In the genomic region with DNA sequence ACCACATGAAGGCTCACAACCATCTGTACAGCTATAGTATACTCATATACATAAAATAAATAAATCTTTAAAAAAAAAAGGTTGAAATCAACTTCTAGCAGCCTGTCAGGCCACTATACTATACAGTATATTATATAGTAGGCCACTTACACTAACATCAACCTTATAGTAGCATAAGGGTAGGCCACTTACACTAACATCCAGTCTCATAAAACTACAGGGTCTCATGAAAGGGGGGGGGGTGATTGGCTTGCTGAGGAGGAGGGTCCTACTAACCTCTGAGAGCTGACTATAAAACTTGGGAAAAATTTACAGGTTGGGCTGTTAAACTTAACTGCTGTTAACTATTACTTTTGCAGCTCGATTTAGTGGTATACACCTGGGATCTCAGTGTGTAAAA, we compare ENCODE assay signal across 22 mouse cellular contexts. TPM values are rescaled to one million over a fixed set of nuclear protein-coding genes. Genes with fewer than 3 reads are reported as not detected.
DNase-seq lines count a peak whose midpoint lies in the region; ATAC-seq and TF ChIP-seq lines count a peak whose summit lies in the region.
"Had no signal": no experiment of that assay in that cellular context is flagged by ENCODE, and none has a peak within 500 bp of the region (broad histone marks: within the 10 kb centered on the region; RNA-seq: fewer than 3 reads in every experiment).

No protein-coding gene starts in this region.

- no peaks in the 10 kb centered on the region for H3K27me3 ChIP-seq in limb, embryonic 11.5 days (ENCODE audit: control insufficient read depth, insufficient read depth, low read length)
- no peaks in the 10 kb centered on the region for H3K27me3 ChIP-seq in limb, embryonic 10.5 days (ENCODE audit: low read depth, poor library complexity, severe bottlenecking)
- H3K27me3 ChIP-seq in limb, embryonic 12.5 days = no peaks in the 10 kb centered on the region
- peaks cover 6% of the 10 kb centered on the region; the same call in 1 of the 2 replicates for H3K27me3 ChIP-seq in limb, embryonic 13.5 days
- no peaks in the 10 kb centered on the region for H3K27me3 ChIP-seq in thymus, adult 2 months (ENCODE audit: control insufficient read depth, insufficient read depth, low read length)
- H3K27me3 ChIP-seq: CH12.LX, Patski had no signal

- H3K4me3 ChIP-seq in limb, embryonic 11.5 days (ENCODE audit: low read depth, low read length) = no peak overlapping the region
- H3K4me3 ChIP-seq in limb, embryonic 10.5 days = no peak overlapping the region
- no peak overlapping the region for H3K4me3 ChIP-seq in limb, embryonic 12.5 days (replicated peaks)
- H3K4me3 ChIP-seq in limb, embryonic 13.5 days = no peak overlapping the region
- no peak overlapping the region for H3K4me3 ChIP-seq in thymus, adult 2 months (ENCODE audit: control insufficient read depth, insufficient read depth, low read length)

- no peak overlapping the region for H3K27ac ChIP-seq in limb, embryonic 11.5 days (replicated peaks; ENCODE audit: low read depth, low read length)
- no peak overlapping the region for H3K27ac ChIP-seq in limb, embryonic 10.5 days
- no peak overlapping the region for H3K27ac ChIP-seq in limb, embryonic 12.5 days
- H3K27ac ChIP-seq in limb, embryonic 13.5 days = no peak overlapping the region
- H3K27ac ChIP-seq in thymus, adult 2 months (ENCODE audit: control insufficient read depth, insufficient read depth, low read length) = no peak overlapping the region

- 50% methylated on average over 1 of the region's 1 CpGs for WGBS in limb, embryonic 11.5 days
- WGBS in limb, embryonic 10.5 days = 95% methylated on average over 1 of the region's 1 CpGs
- WGBS in limb, embryonic 12.5 days = 25% methylated on average over 1 of the region's 1 CpGs
- WGBS in limb, embryonic 13.5 days = 31% methylated on average over 1 of the region's 1 CpGs
- 76% methylated on average over 1 of the region's 1 CpGs for WGBS in thymus, adult 2 months

- ATAC-seq in limb, embryonic 11.5 days (ENCODE audit: insufficient number of reproducible peaks, low FRiP score, low TSS enrichment, low read depth) = peak; percentile 55
- ATAC-seq in limb, embryonic 12.5 days (ENCODE audit: insufficient number of reproducible peaks, insufficient read depth, low FRiP score, low TSS enrichment, low read depth) = 0 out of 2 replicates have a peak, but pooled peaks have one; percentile 63
- peak; percentile 83; the same call in 1 of the 2 replicates for ATAC-seq in limb, embryonic 13.5 days (ENCODE audit: low FRiP score, low read depth)
- ATAC-seq: activated CD4-positive, CD25-positive, alpha-beta regulatory T cell, adult 4 months; CD4-positive, CD25-positive, alpha-beta regulatory T cell, adult 4 months; Patski had no signal

- TF ChIP-seq POLR2A in thymus, adult 2 months (IDR thresholded peaks at IDR 0.05; ENCODE audit: control insufficient read depth, extremely low read depth, insufficient read depth, low read length, poor library complexity) = no peak

- TF ChIP-seq CTCF in thymus, adult 2 months (IDR thresholded peaks at IDR 0.05; ENCODE audit: borderline replicate concordance, control insufficient read depth, extremely low read depth, insufficient read depth, low read length, poor library complexity) = no peak

- no peak overlapping the region for H3K4me2 ChIP-seq in limb, embryonic 11.5 days (ENCODE audit: low read depth, severe bottlenecking)
- H3K4me2 ChIP-seq in limb, embryonic 12.5 days = no peak overlapping the region
- no peak overlapping the region for H3K4me2 ChIP-seq in limb, embryonic 13.5 days (replicated peaks)

- H3K36me3 ChIP-seq in limb, embryonic 11.5 days (ENCODE audit: control insufficient read depth, insufficient read depth, low read length) = no peaks in the 10 kb centered on the region
- no peaks in the 10 kb centered on the region for H3K36me3 ChIP-seq in limb, embryonic 10.5 days
- no peaks in the 10 kb centered on the region for H3K36me3 ChIP-seq in limb, embryonic 12.5 days
- H3K36me3 ChIP-seq in limb, embryonic 13.5 days = no peaks in the 10 kb centered on the region
- no peaks in the 10 kb centered on the region for H3K36me3 ChIP-seq in thymus, adult 2 months (ENCODE audit: control insufficient read depth, insufficient read depth, low read length)
- H3K36me3 ChIP-seq: G1E had no signal

- DNase-seq in limb, embryonic 11.5 days (ENCODE audit: low spot score) = no peak
- DNase-seq in limb, embryonic 10.5 days (ENCODE audit: low spot score) = no peak
- peak; percentile 38 for DNase-seq in forelimb bud, embryonic 11.5 days (ENCODE audit: low read depth, low spot score)
- DNase-seq in kidney, adult 18-20 months = no peak
- DNase-seq in retina, embryonic 14.5 days (ENCODE audit: low spot score) = no peak
- DNase-seq in thymus, adult 2 months = no peak
- DNase-seq: adrenal gland, adult 2 months; adrenal gland, adult 8-10 months; adrenal gland, postnatal 10 days; adrenal gland, postnatal 14 days; adrenal gland, postnatal 25 days; adrenal gland, postnatal 36 days; B cell, adult 2 months; cerebellum, adult 11 months; cerebellum, adult 11-12 months had no signal

- H3K9me3 ChIP-seq in limb, embryonic 11.5 days (ENCODE audit: control insufficient read depth, low read length) = no peaks in the 10 kb centered on the region
- H3K9me3 ChIP-seq in limb, embryonic 10.5 days (replicated peaks) = no peaks in the 10 kb centered on the region
- no peaks in the 10 kb centered on the region for H3K9me3 ChIP-seq in limb, embryonic 12.5 days
- H3K9me3 ChIP-seq in limb, embryonic 13.5 days = no peaks in the 10 kb centered on the region
- H3K9me3 ChIP-seq: G1E had no signal

- no peak overlapping the region for H3K9ac ChIP-seq in limb, embryonic 11.5 days (ENCODE audit: low read length)
- H3K9ac ChIP-seq in limb, embryonic 12.5 days (replicated peaks) = no peak overlapping the region
- H3K9ac ChIP-seq in limb, embryonic 13.5 days = no peak overlapping the region

- H3K4me1 ChIP-seq in limb, embryonic 11.5 days (ENCODE audit: control insufficient read depth, insufficient read depth, low read length) = peaks cover 8% of the 10 kb centered on the region
- peaks cover 7% of the 10 kb centered on the region; the same call in 1 of the 2 replicates for H3K4me1 ChIP-seq in limb, embryonic 10.5 days
- peaks cover 22% of the 10 kb centered on the region for H3K4me1 ChIP-seq in limb, embryonic 12.5 days (replicated peaks)
- peaks cover 19% of the 10 kb centered on the region for H3K4me1 ChIP-seq in limb, embryonic 13.5 days
- H3K4me1 ChIP-seq in thymus, adult 2 months (replicated peaks; ENCODE audit: control insufficient read depth, insufficient read depth, low read length) = no peaks in the 10 kb centered on the region

RNA-seq across cellular contexts. Expression of a gene that starts 42.3 kb away (rescaled TPM):
- polyA plus RNA-seq in limb, embryonic 11.5 days (2014; fragmentation: Nextera tagmentation; extraction: Ambion mirVana) = 54.7 and 57.7 TPM in 2 replicates
- 44.0 and 45.5 TPM in 2 replicates for polyA plus RNA-seq in limb, embryonic 10.5 days (2016; fragmentation: Nextera tagmentation; extraction: Ambion mirVana)
- polyA plus RNA-seq in limb, embryonic 12.5 days (2016; fragmentation: Nextera tagmentation; extraction: Ambion mirVana) = 50.8 and 54.6 TPM in 2 replicates
- polyA plus RNA-seq in limb, embryonic 13.5 days (2015; fragmentation: Nextera tagmentation; extraction: Ambion mirVana) = 50.8 and 51.3 TPM in 2 replicates
- 17.3 and 21.1 TPM in 2 replicates for polyA plus RNA-seq in thymus, adult 2 months (2012; rRNA removed)

RNA-seq across cellular contexts. Expression of a gene that starts 57.5 kb away (rescaled TPM):
- polyA plus RNA-seq in limb, embryonic 11.5 days (2014; fragmentation: Nextera tagmentation; extraction: Ambion mirVana) = 55.1 and 61.3 TPM in 2 replicates
- polyA plus RNA-seq in limb, embryonic 10.5 days (2016; fragmentation: Nextera tagmentation; extraction: Ambion mirVana) = 50.1 and 52.4 TPM in 2 replicates
- 47.4 and 55.2 TPM in 2 replicates for polyA plus RNA-seq in limb, embryonic 12.5 days (2016; fragmentation: Nextera tagmentation; extraction: Ambion mirVana)
- 48.6 and 51.3 TPM in 2 replicates for polyA plus RNA-seq in limb, embryonic 13.5 days (2015; fragmentation: Nextera tagmentation; extraction: Ambion mirVana)
- polyA plus RNA-seq in thymus, adult 2 months (2012; rRNA removed) = 19.2 and 20.6 TPM in 2 replicates
